Mouse (Mus musculus) urinary bladder, postnatal 14 days (tissue): Measurements from ENCODE around the gene Gm6614.
"Not testable (repeated sequence)": the region's sequence is repeated elsewhere in the genome, so short reads cannot be mapped to it uniquely, and the experiment has no call there.

ENCODE experiments used
- DNase-seq: peaks from one replicate; pipeline ENCODE4 v3.0.0; 2021; ENCODE audit warnings: low spot score

The Gm6614 gene

GRCm38 (mm10) chr6:142011364-142011955 lies at the start of gene Gm6614:
TSS of gene Gm6614 (minus strand) at chr6:142011414.
- no peak for DNase-seq

GRCm38 (mm10) chr6:142058281-142058680 lies 47.1 kb upstream of the Gm6614 start:
- not testable (repeated sequence) for DNase-seq

- no peak for DNase-seq
Observed at GRCm38 (mm10) chr6:142047689-142048088, 36.5 kb upstream of the Gm6614 start.

GRCm38 (mm10) chr6:142045746-142046145 lies 34.5 kb upstream of the Gm6614 start:
- no peak for DNase-seq

GRCm38 (mm10) chr6:142041896-142042295 lies 30.7 kb upstream of the Gm6614 start:
- no peak for DNase-seq

GRCm38 (mm10) chr6:142040306-142041175 lies 29.3 kb upstream of the Gm6614 start:
- DNase-seq = no peak

- DNase-seq = no peak
Observed at GRCm38 (mm10) chr6:142035771-142036170, 24.6 kb upstream of the Gm6614 start.

GRCm38 (mm10) chr6:142021671-142022070 lies 10.5 kb upstream of the Gm6614 start:
- no peak for DNase-seq

- DNase-seq = no peak
Observed at GRCm38 (mm10) chr6:141986772-141987171, 24.4 kb downstream of the Gm6614 start.

GRCm38 (mm10) chr6:141984644-141985043 lies 26.6 kb downstream of the Gm6614 start:
- DNase-seq = no peak

GRCm38 (mm10) chr6:141962420-141962819 lies 48.8 kb downstream of the Gm6614 start:
- DNase-seq = no peak

- DNase-seq = no peak
Observed at GRCm38 (mm10) chr6:141961861-141962260, 49.4 kb downstream of the Gm6614 start.

GRCm38 (mm10) chr6:141960482-141960881 lies 50.7 kb downstream of the Gm6614 start:
- DNase-seq = no peak

GRCm38 (mm10) chr6:141946862-141947261 lies 64.4 kb downstream of the Gm6614 start, which contains the start of gene Slco1a1:
TSS of gene Slco1a1 (minus strand) at chr6:141946962.
- DNase-seq = no peak

- DNase-seq = no peak
Observed at GRCm38 (mm10) chr6:141940451-141940850, 70.8 kb downstream of the Gm6614 start.
